Mouse (Mus musculus) cerebellum, postnatal 36 days (tissue): ENCODE measurements at regions not wholly inside any gene's neighbourhood (a gene's known extent, or its start where the extent isn't known, plus 50 kb on each side); places are given as distances from the start of the nearest gene placed in this dataset.

Source experiments
- DNase-seq, 2 experiments: peaks; one replicate each; pipeline ENCODE4 v3.0.0; 2021 to 2022; ENCODE audit warnings: mixed read lengths in 2 of 2

DNA sequence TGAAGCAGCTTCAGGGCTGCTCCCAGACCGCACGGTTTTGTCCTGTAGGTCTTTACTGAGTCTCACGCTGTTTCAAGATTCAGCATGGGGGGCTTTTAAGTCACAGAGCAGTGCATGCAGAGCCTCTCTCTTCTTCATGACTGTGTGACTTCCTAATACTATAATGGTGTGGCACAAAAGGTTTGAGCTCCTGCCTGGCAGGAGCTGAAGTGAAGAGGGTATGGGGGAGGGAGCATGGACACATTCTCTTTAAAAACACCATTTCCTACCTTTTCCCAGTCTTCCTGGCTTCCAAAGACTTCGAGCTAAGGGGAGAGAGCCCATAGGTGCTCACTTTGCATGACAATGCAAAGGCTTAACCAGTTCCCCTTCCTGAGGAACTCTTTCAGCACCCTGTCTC lies 934.9 kb upstream of the Gm5150 start:
- no peak for DNase-seq

GRCm38 (mm10) chr3:16939533-16939932 lies 933.3 kb upstream of the Gm5150 start:
- DNase-seq, result no peak

DNA sequence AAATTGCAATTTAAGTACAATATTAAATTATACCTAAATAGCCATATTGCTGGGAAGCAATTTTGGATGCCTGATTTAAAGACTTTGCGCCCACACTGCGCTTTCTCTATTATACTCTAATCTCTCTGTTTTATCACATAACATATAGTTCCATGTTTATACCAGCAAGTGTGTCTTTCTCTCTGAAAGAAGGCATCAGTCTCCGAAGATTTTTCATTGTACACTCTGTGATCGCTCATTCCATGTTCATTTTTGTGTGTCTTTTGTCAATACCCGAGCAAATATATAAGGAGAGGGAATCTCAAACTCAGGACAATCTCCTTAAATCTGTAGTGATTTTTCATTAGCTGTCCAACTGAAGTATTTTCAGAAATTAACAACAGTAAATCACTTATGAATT lies 932.9 kb upstream of the Gm5150 start:
- DNase-seq, result no peak

- no peak for DNase-seq
These were observed 932.3 kb upstream of the Gm5150 start for GRCm38 (mm10) chr3:16938491-16939001.

DNA sequence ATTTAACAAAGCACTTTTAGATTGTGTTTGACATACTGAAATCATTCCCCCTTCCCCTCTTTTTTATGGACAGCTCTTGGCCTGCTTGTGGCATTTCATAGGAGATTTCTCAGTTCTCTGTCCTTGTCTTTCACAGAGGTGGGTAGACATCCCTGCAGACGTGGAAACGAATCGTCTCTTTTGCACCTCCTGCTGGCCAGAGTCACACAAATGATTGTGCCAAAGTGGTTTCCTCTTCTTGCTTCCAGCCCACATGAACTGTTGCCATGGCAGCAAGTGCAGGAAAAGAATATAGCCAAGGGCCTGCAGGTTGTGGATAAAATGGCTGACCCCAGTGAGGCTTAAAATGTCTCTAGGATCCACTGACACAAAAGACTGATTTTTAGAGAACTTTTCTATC lies 924.1 kb upstream of the Gm5150 start:
- DNase-seq, result peak in 1 of 2 experiments; percentile 9

DNA sequence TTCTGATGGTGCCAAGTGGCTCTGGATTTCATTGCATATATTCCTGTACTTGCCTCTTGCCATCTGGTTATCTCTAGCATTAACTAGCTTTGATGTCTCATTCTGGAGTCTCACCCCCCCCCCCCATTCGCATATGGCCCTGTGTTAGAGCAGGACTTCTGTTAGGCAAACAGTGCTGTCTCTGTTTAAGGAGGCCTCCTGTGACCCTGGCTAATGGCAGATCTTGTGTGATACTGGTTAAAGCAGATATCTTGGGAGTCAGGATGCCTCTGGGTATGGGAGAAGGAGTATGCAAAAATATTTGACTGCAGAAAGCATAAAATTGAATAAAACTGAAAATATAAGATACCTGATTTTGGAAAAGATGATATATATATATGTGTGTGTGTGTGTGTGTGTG lies 923.6 kb upstream of the Gm5150 start:
- no peak for DNase-seq

DNA sequence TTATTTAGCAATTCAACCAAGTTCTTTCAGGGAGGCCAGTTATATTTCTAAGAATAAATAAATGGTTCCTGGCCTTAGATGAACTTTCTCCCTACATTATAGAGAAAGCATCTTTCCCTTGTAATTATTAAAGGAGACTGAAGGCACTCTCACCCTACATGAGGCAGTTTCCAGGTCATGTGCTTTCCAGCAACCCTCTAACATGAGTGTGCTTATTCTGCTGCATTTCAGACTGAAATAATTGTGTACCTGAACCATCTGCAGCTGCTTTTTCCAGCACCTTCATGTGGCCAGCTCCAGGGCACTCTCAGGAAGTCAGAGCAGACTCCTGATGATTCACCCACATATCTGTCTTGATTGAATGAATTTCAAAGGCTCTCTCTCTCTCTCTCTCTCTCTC lies 917.8 kb upstream of the Gm5150 start:
- no peak for DNase-seq

GRCm38 (mm10) chr3:16923234-16923914 lies 917.1 kb upstream of the Gm5150 start:
- DNase-seq, result no peak

- no peak for DNase-seq
These were observed 915.1 kb upstream of the Gm5150 start for GRCm38 (mm10) chr3:16921330-16921729.

GRCm38 (mm10) chr3:16918374-16918773 lies 912.1 kb upstream of the Gm5150 start:
- no peak for DNase-seq

- DNase-seq, result no peak
These were observed 909.8 kb upstream of the Gm5150 start for GRCm38 (mm10) chr3:16916072-16916403.

GRCm38 (mm10) chr3:16915389-16916071 lies 909.3 kb upstream of the Gm5150 start:
- DNase-seq, result no peak

GRCm38 (mm10) chr3:16888132-16888531 lies 881.9 kb upstream of the Gm5150 start:
- DNase-seq, result no peak

DNA sequence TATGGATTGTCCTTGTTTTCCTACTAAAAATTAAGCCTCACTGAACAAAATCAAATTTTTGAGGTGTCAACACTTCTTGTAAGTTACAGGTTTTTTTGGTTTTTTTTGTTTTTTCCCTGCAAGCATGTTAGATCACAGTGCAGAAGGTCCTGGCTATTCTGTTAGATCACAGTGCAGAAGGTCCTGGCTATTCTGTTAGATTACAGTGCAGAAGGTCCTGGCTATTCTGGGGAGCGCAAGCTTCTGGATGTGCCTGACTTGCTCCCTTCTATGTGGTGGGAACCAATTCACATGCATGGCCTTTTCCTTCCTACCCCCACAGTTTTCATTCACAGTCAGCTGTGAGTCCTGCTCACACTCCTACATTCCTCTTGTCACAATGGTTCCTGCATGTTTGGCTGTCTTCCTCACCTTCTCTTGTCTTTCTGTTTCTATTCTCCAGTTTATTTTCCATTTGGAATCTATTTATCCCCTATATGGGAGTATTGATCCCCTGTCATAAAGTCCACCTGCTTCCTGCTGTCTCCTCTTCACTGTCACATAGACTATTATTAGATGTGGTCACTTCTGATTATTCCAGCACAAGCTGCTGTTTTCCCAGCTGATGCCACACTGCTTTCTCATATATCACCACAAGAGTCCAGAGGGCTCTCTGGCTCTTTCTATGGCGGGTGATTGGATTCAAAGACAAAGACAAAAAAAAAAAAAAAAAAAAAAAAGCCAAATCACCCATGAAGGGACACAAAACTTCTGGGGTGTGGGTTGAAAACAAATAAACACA lies 866.3 kb upstream of the Gm5150 start:
- no peak for DNase-seq

GRCm38 (mm10) chr3:16860034-16860433 lies 853.8 kb upstream of the Gm5150 start:
- DNase-seq, result no peak

- no peak for DNase-seq
These were observed 852.7 kb upstream of the Gm5150 start for GRCm38 (mm10) chr3:16858931-16859330.

DNA sequence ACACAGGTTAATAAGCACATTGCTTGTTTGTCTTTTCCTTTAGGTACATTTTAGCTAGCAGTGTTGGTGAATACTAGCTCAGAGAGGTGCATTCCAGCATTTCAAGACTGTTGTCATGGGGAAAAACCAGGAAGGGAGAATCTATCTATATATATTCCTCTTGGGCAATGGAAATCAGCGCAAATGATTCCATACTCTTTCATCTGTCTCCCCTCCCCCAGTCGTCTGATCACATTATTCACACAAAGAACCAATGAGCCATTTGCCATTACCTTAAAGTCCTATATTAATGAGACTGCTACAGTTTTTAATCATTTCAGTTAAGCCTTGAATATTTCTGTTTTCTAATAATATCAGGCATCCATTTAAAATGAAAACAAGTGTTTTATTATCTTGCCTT lies 849.0 kb upstream of the Gm5150 start:
- DNase-seq, result no peak

GRCm38 (mm10) chr3:16853992-16854391 lies 847.8 kb upstream of the Gm5150 start:
- DNase-seq, result no peak

DNA sequence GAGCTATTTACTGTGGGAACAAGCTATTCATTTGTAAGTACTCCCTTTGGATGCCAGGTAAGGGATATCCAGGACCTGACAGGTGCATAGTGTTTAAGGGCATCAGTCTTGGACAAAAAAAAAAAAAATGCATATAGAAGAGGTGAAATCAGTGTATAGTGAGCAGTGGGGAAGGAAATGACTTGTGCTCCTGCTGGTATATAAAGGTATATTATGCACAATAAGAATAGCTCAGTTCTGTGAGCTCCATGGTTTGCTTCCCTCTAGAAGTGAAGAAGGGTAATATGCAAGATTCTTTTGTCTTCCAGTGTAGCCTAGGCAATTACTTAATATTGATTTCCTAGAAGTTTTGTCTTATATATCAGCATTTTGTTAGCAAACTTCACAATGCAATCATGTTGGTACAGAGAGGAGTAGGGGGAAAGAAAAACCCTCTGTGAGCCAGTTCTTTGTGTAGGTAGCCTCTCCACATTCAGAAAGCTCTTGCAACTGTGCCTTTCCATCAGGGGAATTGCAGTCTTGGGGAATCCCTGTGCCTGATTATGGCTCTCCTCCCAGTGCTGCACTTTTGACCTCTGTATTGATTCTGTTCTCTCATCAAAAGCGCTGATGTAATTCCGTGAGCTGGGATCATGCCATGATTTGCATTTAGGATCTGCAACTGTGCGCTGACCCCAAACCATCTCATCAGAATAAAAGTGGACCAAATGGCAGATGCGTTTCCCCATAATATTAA lies 840.7 kb upstream of the Gm5150 start:
- DNase-seq, result no peak

DNA sequence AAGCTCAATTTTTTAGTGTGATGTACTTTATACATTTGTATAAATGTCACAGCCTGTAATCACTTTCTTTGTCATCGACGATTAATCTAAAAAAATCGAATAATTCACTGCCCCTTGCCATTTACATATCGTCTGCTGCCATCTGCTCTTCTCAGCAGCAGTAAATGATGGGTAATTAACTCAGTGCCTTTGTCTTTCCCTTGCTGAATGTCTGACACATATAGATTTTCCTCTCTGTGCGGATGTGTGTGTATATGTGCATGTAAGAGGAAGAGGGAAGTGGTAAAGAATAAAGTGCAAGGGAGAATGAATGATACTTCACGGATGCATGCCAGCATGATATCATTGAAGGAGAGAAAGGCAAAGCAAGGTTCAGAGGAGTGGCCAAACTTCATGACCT lies 814.3 kb upstream of the Gm5150 start:
- no peak for DNase-seq

- no peak for DNase-seq
These were observed 813.2 kb upstream of the Gm5150 start for GRCm38 (mm10) chr3:16819218-16820122.

- DNase-seq, result peak in 1 of 2 experiments; percentile 19
These were observed 810.6 kb upstream of the Gm5150 start for GRCm38 (mm10) chr3:16816814-16817213.
